Mouse (Mus musculus) forebrain, embryonic 15.5 days (tissue): Measurements from ENCODE around the gene Klhl40. TPM values are rescaled to one million over a fixed set of nuclear protein-coding genes. Genes with fewer than 3 reads are reported as not detected.

Experiments used
- ATAC-seq: fragments of 200-750 bp; cut with Nextera tagmentation; replicated peaks from 2 replicates; pipeline ENCODE4 v1.8.0; 2017; ENCODE audit warnings: mild to moderate bottlenecking, moderate TSS enrichment, moderate library complexity
- H3K27ac ChIP-seq: fragments of 300-500 bp; sonication (generic); replicated peaks from 2 replicates; pipeline ENCODE4 v1.5.1; 2015; ENCODE audit warnings: mild to moderate bottlenecking, inconsistent platforms
- H3K27me3 ChIP-seq: fragments of 300-500 bp; sonication (generic); 2 replicates; pipeline ENCODE4 v1.6.1; 2015; ENCODE audit warnings: inconsistent platforms
- H3K36me3 ChIP-seq: fragments of 300-500 bp; sonication (generic); 2 replicates; pipeline ENCODE4 v1.6.1; 2015; ENCODE audit warnings: mild to moderate bottlenecking, inconsistent platforms
- H3K4me1 ChIP-seq: fragments of 300-500 bp; sonication (generic); 2 replicates; pipeline ENCODE4 v1.6.1; 2015; ENCODE audit warnings: inconsistent platforms
- H3K4me2 ChIP-seq: fragments of 300-500 bp; sonication (generic); replicated peaks from 2 replicates; pipeline ENCODE4 v1.6.1; 2015; ENCODE audit warnings: mild to moderate bottlenecking, inconsistent platforms
- H3K4me3 ChIP-seq: fragments of 300-500 bp; sonication (generic); 2 replicates; pipeline ENCODE4 v1.5.1; 2015; ENCODE audit warnings: mild to moderate bottlenecking, inconsistent platforms
- H3K9ac ChIP-seq: fragments of 300-500 bp; sonication (generic); replicated peaks from 2 replicates; pipeline ENCODE4 v1.6.1; 2015; ENCODE audit warnings: mild to moderate bottlenecking, inconsistent platforms
- H3K9me3 ChIP-seq: fragments of 300-500 bp; sonication (generic); 2 replicates; pipeline ENCODE4 v1.6.1; 2016; ENCODE audit warnings: inconsistent platforms
- WGBS: fragments of 180-500 bp; shearing (Covaris S2); methylation state at CpG from one replicate; pipeline ENCODE4 v1.1.7; 2015; ENCODE audit warnings: mixed read lengths; 5-methylcytosine and 5-hydroxymethylcytosine counted together
- polyA plus RNA-seq: library from polyadenylated mRNA; unstranded; fragments of >200 nt; fragmentation: Nextera tagmentation; extraction: Ambion mirVana; gene quantifications from 2 replicates; pipeline ENCODE4 v1.2.1, GENCODE M21; 2015

Gene Klhl40
- 0.50 and 0.69 TPM in 2 replicates for polyA plus RNA-seq

DNA sequence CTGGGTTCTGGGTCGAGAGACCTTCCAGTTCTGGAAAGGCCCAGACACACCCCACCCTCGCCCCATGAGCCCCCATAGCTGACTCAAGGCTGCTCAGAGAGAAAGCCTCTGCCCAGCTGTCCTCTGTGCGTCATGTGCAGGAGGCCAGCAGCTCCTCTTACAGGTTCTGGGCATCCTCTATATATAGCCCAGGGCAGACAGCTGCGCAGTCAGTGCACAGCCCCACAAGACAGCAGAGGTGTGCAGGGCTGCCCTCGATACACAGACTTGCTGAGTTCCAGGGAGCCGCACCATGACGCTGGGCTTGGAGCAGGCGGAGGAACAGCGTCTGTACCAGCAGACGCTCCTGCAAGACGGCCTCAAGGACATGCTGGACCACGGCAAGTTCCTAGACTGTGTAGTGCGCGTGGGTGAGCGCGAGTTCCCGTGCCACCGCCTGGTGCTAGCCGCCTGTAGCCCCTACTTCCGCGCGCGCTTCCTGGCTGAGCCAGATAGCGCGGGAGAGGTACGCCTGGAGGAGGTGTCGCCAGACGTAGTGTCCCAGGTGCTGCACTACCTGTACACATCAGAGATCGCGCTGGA lies at the start of gene Klhl40:
Klhl40 (plus strand) TSS at position 124 of the 582 bp plus-strand sequence.
- H3K36me3 ChIP-seq, result no peaks in the 10 kb centered on the region
- H3K9me3 ChIP-seq, result no peaks in the 10 kb centered on the region
- peak within 1 kb of the TSS; percentile 70 for H3K4me2 ChIP-seq
- no peak within 1 kb of the TSS for H3K27ac ChIP-seq
- H3K27me3 ChIP-seq, result peaks cover 38% of the 10 kb centered on the region
- ATAC-seq, result peak; percentile 53
- peak within 1 kb of the TSS; percentile 40 for H3K9ac ChIP-seq
- WGBS, result 21% methylated on average over 30 of the region's 30 CpGs
- peak within 1 kb of the TSS; percentile 40 for H3K4me3 ChIP-seq
- H3K4me1 ChIP-seq, result peaks cover 11% of the 10 kb centered on the region

DNA sequence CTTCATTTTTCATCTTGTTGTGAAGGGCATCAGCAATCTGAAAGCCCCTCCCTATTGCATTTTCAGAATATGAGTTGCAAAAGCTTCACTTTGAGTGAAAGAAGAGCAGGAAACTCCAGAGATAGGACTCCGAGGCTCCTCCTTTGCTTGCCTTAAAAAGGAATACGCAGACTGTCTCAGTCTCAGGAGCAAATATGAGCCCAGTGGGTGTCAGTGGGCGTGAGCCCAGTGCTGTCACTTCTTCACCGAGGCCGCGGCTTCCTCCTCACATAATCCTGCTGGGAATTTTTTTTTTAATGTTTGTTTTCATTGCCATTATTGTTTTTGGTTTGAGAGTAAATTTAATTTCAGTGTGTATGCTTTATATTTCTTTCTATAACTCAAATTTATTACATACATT lies 36.9 kb upstream of the Klhl40 start:
- WGBS, result 92% methylated on average over 6 of the region's 6 CpGs
- peaks cover 48% of the 10 kb centered on the region for H3K36me3 ChIP-seq

DNA sequence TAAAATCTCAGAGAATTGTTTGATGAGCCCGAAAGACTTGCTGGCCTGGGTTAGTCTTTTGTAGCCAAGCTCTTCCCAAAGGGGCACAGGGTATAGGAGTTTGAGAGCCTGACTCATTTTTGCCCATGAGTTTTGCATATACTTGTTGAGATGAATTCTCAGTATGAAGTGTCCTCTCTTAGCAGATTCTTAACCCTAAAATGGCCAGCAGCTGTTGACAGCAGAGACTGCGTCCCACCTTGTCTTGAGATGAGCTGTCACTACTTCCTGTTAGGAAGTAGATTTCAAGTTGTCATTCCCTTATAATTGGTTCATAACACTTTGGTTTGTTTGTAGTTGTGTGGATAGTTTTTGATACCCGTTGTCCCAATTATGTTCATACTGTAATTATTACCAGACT lies 36.2 kb upstream of the Klhl40 start:
- H3K4me2 ChIP-seq, result no peak overlapping the region

More for the DNA sequence above, 36.9 kb upstream of the Klhl40 start:
- H3K4me2 ChIP-seq, result no peak overlapping the region
- no peak overlapping the region for H3K9ac ChIP-seq
- H3K27me3 ChIP-seq, result no peaks in the 10 kb centered on the region
- no peaks in the 10 kb centered on the region for H3K4me1 ChIP-seq
- ATAC-seq, result no peak
- no peak overlapping the region for H3K4me3 ChIP-seq
- no peaks in the 10 kb centered on the region for H3K9me3 ChIP-seq
- H3K27ac ChIP-seq, result no peak overlapping the region

DNA sequence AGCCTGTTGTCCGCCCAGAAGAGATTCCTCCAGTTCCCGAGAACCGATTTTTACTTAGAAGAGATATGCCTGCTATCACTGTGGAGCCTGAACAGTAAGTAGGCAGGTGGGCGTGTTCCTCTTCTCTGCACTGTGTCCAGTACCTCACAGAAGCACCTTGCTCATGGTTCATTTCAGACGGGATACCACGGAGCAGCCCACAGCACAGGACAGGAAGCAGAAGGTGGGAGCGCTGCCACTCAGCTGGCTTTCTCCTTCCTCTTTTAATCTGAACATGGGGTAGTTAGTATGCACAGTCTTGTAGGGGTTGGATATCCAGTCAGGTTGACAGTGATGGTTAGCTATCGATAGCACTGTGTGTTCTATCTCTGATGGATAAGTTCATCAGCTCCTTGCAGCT lies 33.4 kb upstream of the Klhl40 start:
- H3K4me2 ChIP-seq, result no peak overlapping the region
- H3K36me3 ChIP-seq, result peaks cover 75% of the 10 kb centered on the region
- no peak overlapping the region for H3K4me3 ChIP-seq
- H3K27me3 ChIP-seq, result no peaks in the 10 kb centered on the region
- H3K9ac ChIP-seq, result no peak overlapping the region
- H3K27ac ChIP-seq, result no peak overlapping the region
- 92% methylated on average over 8 of the region's 8 CpGs for WGBS
- H3K4me1 ChIP-seq, result no peaks in the 10 kb centered on the region
- no peak for ATAC-seq
- no peaks in the 10 kb centered on the region for H3K9me3 ChIP-seq

More for the DNA sequence above, 36.2 kb upstream of the Klhl40 start:
- Histone ChIP-seq H3K9me3 (no peaks in the 10 kb centered on the region), H3K27ac (no peak overlapping the region), H3K27me3 (no peaks in the 10 kb centered on the region), H3K4me3 (no peak overlapping the region), H3K36me3 (peaks cover 52% of the 10 kb centered on the region), H3K4me1 (no peaks in the 10 kb centered on the region), H3K9ac (no peak overlapping the region)
- no peak for ATAC-seq
- WGBS, result 95% methylated on average over 3 of the region's 3 CpGs

DNA sequence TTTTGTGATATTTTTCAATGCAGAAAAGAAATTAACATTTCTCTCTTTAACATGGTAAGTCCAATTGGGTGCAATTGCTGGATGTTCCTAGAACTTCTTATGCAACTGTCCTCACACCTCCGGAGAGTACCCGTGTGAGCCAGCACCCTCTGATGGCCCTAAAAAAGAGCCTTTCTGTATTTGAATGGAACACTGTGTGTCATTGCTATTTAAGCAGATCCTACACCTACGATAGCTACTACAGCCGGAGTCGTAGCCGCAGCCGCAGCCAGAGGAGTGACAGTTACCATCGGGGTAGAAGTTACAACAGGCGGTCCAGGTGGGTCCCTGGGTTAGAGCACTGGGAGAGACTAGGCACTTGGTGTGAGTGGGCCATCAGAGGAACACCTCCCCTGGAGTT lies 24.6 kb upstream of the Klhl40 start:
- H3K36me3 ChIP-seq, result peaks cover 81% of the 10 kb centered on the region
- H3K4me1 ChIP-seq, result no peaks in the 10 kb centered on the region
- H3K9me3 ChIP-seq, result no peaks in the 10 kb centered on the region
- WGBS, result 94% methylated on average over 9 of the region's 9 CpGs
- no peak overlapping the region for H3K4me2 ChIP-seq
- H3K27me3 ChIP-seq, result no peaks in the 10 kb centered on the region
- H3K27ac ChIP-seq, result no peak overlapping the region
- ATAC-seq, result no peak
- no peak overlapping the region for H3K4me3 ChIP-seq
- no peak overlapping the region for H3K9ac ChIP-seq

DNA sequence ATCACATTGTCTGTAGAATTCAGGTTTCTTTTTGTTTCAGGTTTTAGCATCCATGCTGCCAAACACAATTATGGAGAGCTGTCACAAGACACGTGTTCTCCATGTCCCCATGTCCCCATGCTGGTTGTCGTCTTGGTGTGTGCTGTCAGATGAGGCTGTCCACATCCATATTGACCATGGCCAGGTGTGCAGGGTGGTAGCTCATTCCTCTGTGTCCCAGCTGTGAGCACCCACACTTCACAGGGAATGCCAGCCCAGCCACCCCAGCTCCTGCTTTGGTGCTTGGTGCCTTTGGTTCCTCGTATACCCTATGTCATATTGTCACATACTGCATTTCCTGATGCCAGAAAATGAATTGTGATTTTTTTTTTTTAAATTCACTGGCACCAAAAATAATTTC lies 22.8 kb upstream of the Klhl40 start:
- Histone ChIP-seq H3K9ac (no peak overlapping the region), H3K4me3 (no peak overlapping the region), H3K4me2 (no peak overlapping the region), H3K9me3 (no peaks in the 10 kb centered on the region), H3K36me3 (peaks cover 63% of the 10 kb centered on the region), H3K27ac (no peak overlapping the region), H3K4me1 (peaks cover 16% of the 10 kb centered on the region), H3K27me3 (no peaks in the 10 kb centered on the region)
- WGBS, result 91% methylated on average over 3 of the region's 3 CpGs
- ATAC-seq, result no peak

DNA sequence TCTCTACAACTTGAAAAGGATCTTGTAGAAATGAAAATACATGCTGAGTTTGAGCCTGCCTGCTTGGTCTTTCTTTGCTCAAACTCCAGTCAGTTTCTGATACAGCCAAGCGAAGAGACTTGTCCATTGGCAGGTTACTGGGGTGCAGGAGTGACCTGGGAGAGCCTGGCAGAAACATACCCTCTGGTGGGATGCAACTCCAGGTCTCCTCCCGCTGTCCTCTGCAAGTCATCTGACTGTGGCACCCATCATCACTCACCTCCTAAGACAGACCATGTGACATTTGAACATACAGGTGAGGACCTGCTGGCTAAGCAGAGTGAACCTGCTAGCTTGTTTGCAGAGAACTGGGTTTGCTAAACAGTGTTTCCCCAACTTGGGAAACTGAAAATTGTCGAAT lies 20.6 kb upstream of the Klhl40 start:
- H3K36me3 ChIP-seq, result peaks cover 41% of the 10 kb centered on the region
- WGBS, result 89% methylated on average over 3 of the region's 3 CpGs

DNA sequence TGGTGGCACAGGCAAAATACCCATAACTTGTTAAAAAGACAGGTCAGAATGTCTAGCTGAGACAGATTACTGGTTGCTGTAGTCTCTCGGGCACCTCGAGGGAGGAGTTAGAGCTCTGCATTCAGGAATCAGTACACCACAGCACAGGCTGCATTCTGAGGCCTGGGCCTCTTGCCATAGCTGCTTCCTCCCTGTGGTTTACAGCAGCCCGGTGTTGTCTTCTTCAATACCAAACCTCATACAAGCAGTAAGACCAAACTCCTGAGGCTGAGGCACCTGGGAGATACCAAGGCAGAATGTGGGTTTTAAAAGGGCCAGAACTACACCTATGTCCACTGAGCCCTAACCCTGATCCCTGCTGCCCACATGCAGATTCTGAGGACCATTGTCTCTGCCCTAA lies 20.0 kb upstream of the Klhl40 start:
- H3K4me2 ChIP-seq, result no peak overlapping the region
- no peaks in the 10 kb centered on the region for H3K27me3 ChIP-seq
- no peaks in the 10 kb centered on the region for H3K9me3 ChIP-seq
- WGBS, result 53% methylated on average over 3 of the region's 3 CpGs
- H3K27ac ChIP-seq, result no peak overlapping the region
- no peak overlapping the region for H3K4me3 ChIP-seq
- ATAC-seq, result no peak
- H3K9ac ChIP-seq, result no peak overlapping the region
- H3K4me1 ChIP-seq, result peaks cover 32% of the 10 kb centered on the region
- H3K36me3 ChIP-seq, result peaks cover 35% of the 10 kb centered on the region

More for the DNA sequence above, 20.6 kb upstream of the Klhl40 start:
- Histone ChIP-seq H3K4me1 (peaks cover 32% of the 10 kb centered on the region), H3K27ac (no peak overlapping the region), H3K4me3 (no peak overlapping the region), H3K9ac (no peak overlapping the region), H3K9me3 (no peaks in the 10 kb centered on the region), H3K4me2 (no peak overlapping the region), H3K27me3 (no peaks in the 10 kb centered on the region)
- ATAC-seq, result no peak

DNA sequence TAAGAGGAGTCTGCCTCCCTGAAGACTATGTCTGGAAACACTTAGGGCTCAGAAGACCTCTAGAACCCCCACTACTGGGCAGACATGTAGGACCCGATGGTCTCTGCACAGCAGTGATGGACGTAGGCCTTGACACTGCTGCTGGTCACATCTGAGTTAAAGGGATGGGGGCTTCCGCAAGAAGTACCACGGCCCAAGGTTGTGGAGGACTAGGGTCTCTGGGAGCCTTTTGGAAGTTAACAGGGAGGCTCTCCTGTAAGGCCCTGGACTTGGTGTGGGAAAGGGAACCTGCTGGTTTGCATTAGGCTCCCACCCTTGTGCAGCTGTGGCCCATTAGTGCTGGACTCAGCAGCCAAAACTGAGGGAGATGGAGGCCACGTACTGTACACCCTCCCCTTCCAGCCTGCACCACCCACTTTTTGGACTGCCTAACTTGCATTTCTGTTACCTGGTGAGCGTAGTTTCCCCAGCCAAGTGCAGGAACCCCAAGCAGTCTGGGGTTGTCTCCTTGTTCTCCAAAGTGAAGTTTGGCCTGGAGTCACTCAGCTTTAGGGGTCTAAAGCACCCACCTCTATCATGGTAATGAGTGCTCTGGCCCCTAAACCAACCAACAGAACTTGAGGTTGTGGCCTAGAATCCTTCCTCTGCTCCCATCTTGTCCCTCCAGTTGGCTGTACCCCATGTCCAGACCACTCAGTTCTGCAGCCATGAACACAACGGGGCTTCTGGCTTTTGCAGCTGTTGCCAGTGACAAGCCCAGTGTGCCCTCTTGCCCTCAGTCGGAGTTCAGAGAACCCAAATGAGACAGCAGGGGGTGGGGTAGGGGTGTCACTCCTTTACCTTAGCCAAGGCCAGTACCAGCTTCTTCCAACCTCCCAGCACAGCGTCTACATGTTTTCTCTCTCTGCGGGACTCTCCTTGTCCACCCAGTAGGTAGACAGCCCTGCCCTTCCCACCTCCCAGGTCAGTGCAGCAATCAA lies 19.3 kb upstream of the Klhl40 start:
- peaks cover 32% of the 10 kb centered on the region for H3K36me3 ChIP-seq
- no peak overlapping the region for H3K27ac ChIP-seq
- H3K4me2 ChIP-seq, result peak overlapping the region; percentile 96
- peak overlapping the region; percentile 76 for H3K4me3 ChIP-seq
- WGBS, result 58% methylated on average over 10 of the region's 10 CpGs
- H3K27me3 ChIP-seq, result no peaks in the 10 kb centered on the region
- H3K9ac ChIP-seq, result peak overlapping the region; percentile 83
- H3K9me3 ChIP-seq, result no peaks in the 10 kb centered on the region
- ATAC-seq, result no peak; the same call in 1 of the 2 replicates
- peaks cover 32% of the 10 kb centered on the region for H3K4me1 ChIP-seq

DNA sequence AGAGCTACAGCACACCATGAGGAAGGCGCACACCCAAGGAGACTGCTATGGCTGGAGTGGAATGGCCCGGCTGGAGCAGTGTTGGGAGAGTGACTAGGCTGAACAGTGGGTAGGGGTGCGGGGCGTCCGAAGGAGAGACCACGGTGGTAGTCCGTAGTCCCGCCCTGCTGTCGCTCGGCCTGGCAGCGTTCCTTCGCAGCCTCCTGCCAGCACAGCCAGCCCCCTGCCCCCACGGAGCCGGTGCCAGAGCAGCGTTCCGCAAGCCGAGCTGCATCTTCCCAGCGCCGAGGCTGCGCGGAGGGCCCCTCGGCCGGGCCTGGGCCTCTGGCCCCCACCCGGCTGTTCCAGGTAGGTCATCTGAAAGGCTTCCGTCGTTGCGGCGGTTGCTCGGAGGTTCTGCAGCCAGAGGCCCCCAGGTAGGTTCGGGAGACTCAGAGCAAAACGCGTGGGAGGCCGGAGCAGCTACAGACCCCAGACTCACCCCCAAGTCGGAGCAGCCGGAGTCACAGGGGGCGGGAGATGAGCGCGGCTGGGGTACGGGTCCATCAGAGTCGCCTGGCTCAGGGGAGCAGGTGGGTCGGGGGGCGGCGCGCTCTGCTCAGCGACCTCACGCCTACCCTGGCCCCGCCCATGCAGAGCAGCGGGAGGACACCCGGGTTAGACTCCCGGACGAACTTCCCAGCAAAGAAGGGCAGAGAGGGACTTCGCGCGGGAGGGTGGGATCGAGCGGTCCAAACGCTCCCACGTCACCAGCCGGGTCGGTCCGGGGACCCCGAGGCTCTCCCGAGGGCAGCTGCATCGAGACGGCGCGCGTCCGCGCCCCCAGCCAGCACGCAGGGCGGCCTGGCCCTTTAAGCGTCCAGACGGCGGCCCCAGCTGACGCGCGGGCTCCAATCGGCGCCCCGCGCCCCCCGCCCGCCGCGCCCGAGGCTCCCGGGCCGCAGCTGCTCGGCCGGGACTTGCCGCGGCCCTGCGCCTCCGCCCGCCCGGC lies 18.0 kb upstream of the Klhl40 start, which contains the start of gene Zfp651:
Zfp651 (plus strand) TSS at position 240 of the 991 bp plus-strand sequence.
- H3K4me3 ChIP-seq, result peak within 1 kb of the TSS; percentile 76
- peak within 1 kb of the TSS; percentile 82 for H3K27ac ChIP-seq
- H3K4me1 ChIP-seq, result peaks cover 32% of the 10 kb centered on the region
- H3K27me3 ChIP-seq, result no peaks in the 10 kb centered on the region
- H3K36me3 ChIP-seq, result peaks cover 24% of the 10 kb centered on the region
- H3K9ac ChIP-seq, result peak within 1 kb of the TSS; percentile 83
- peak; percentile 81 for ATAC-seq
- H3K4me2 ChIP-seq, result peak within 1 kb of the TSS; percentile 96
- under 1% methylated on average over 87 of the region's 97 CpGs for WGBS
- H3K9me3 ChIP-seq, result no peaks in the 10 kb centered on the region

DNA sequence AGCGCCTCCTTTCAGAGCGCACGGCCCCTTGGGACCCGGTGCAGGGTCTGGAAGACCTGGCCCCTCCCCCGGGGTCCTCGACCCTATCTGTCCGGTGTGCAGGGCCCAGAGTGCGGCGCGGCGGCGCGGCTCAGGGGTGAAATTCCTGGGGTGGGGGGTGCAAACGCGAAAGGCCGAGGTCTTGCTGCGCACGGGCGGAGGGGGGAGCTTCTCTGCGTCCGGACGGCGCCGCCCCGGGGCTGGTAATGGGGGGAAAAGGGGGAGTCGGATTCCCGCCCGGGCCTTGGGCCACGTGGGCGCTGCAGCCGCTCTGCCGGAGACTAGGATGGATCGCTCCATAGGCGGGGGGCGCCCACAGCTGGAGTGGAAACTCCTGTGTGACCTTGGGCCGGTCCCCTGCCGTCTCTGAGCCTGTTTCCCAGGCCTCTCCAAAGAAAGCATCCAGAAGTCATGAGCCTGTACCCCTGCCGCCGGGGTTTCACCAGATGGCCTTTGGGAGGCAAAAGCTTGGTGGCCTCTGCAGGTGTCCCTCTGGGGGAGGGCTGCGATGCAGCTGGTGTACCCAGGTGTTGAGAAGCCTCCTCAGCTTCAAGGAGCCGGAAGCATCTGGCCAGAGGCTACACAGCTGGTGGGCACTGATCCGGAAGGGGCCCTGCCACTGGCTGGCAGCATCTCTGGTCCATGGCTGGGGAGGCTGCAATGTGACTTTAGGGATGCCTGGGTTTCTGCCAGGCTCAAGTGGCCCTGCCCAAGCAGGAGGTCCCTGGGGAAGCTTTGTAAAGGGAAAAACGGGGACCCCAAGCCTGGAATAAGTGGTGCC lies 16.9 kb upstream of the Klhl40 start:
- Histone ChIP-seq H3K36me3 (peaks cover 25% of the 10 kb centered on the region), H3K9ac (peak overlapping the region; percentile 83), H3K4me3 (peak overlapping the region; percentile 76), H3K4me1 (peaks cover 32% of the 10 kb centered on the region), H3K9me3 (no peaks in the 10 kb centered on the region), H3K27me3 (no peaks in the 10 kb centered on the region), H3K4me2 (peak overlapping the region; percentile 96), H3K27ac (peak overlapping the region; percentile 82)
- peak; percentile 37 for ATAC-seq
- WGBS, result under 1% methylated on average over 42 of the region's 43 CpGs
